Mouse (Mus musculus): ENCODE results near the gene Kif23. TPM values are rescaled to one million over a fixed set of nuclear protein-coding genes. Genes with fewer than 3 reads are reported as not detected.

Gene Kif23
- total RNA-seq, 2 experiments from 2014 or later, result 22.9 to 28.4 TPM

GRCm38 (mm10) chr9:61867659-61868058, 78.9 kb downstream of the Kif23 start:
- intact Hi-C loops (cut with DNase I), result no loop called here
- DNase-seq, result no peak

Other genes starting within 250 kb of the Kif23 start
- gene Rplp1, start 32.2 kb downstream of the Kif23 start, total RNA-seq (2021), result 1,000 to 10,000 TPM; 1,715 to 1,777 TPM
- not detected for gene Paqr5, start 80.1 kb upstream of the Kif23 start, total RNA-seq (2021)
- gene Glce, start 175.9 kb upstream of the Kif23 start, total RNA-seq (2021), result 10 to 100 TPM; 14.6 to 15.3 TPM